Mouse (Mus musculus): ENCODE measurements at regions not wholly inside any gene's neighbourhood (a gene's known extent, or its start where the extent isn't known, plus 50 kb on each side); places are given as distances from the start of the nearest gene placed in this dataset.

DNA sequence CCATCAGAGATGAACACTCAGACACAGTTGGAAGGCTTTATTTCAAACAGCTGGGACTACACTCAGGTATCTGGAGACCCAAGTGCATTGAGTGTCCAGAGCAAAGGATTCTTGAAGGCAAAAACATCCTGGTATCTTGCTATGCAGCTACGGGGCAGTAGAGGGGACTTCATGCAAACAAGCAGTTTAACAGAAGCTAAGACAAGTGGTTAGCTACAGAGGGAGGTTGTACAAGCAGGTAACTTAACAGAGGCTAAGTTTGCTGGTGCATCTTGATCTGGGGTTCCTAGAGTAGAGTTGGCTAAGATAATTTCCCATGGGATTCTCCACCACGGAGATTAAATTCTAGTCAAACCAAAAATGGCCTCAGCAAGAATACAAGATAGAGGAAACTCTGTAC lies 145.5 kb upstream of the Zfp618 start:
- no peaks in the 10 kb centered on the region for H3K9me3 ChIP-seq
- H3K4me1 ChIP-seq: peaks cover 13% of the 10 kb centered on the region; the same call in 1 of the 2 replicates
- 86% methylated on average over 2 of the region's 2 CpGs for WGBS
- no peak overlapping the region for H3K9ac ChIP-seq
- H3K4me2 ChIP-seq (replicated peaks): no peak overlapping the region
- ATAC-seq (ENCODE audit: insufficient number of reproducible peaks, insufficient read depth, low FRiP score, low TSS enrichment): no peak
- H3K27me3 ChIP-seq: no peaks in the 10 kb centered on the region
- H3K27ac ChIP-seq: no peak overlapping the region
- H3K4me3 ChIP-seq: no peak overlapping the region
- H3K36me3 ChIP-seq: no peaks in the 10 kb centered on the region

DNA sequence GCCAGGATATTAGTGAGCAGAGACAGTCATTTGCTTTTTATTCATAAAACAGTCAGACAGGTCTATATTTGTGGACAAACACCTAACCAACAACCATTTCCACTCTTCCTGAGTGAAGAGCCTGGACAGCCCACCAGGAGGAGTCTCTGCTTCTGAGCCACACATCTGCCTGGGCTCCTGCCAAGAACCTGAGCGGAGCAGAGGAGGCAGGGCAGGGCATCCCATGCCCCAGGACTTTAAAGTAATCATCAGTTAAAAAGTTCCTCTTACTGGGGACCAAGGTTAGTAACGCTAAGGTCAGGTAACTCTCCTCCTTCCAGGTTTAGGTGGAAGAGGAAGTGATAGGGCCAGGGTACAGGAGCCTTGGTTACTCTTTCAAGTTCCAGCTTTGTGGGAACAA lies 144.1 kb upstream of the Zfp618 start:
- H3K9ac ChIP-seq: no peak overlapping the region
- H3K9me3 ChIP-seq: no peaks in the 10 kb centered on the region
- H3K36me3 ChIP-seq: no peaks in the 10 kb centered on the region
- no peaks in the 10 kb centered on the region for H3K27me3 ChIP-seq
- H3K4me3 ChIP-seq: no peak overlapping the region
- 68% methylated on average over 2 of the region's 2 CpGs for WGBS
- no peak overlapping the region for H3K4me2 ChIP-seq (replicated peaks)
- no peak overlapping the region for H3K27ac ChIP-seq
- no peak for ATAC-seq (ENCODE audit: insufficient number of reproducible peaks, insufficient read depth, low FRiP score, low TSS enrichment)
- peaks cover 13% of the 10 kb centered on the region; the same call in 1 of the 2 replicates for H3K4me1 ChIP-seq

DNA sequence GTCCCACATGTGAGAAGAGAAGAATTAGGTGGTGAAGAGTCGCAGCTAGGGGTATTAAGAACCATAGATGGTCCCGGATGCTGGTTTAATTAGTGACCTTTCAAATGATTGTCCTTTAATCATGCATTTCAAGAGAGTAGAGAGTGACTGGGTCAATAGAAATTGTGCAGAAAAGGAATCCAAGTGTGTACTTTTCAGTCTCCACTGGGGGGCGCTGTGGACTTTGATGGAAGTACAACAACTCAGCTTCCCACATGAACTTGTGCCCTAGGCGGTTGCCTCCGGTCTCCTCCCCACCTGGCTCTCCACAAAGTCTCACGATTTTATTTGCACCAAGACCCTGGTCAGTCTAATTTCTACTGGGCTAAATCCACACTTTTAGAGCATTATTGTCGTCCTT lies 142.8 kb upstream of the Zfp618 start:
- Histone ChIP-seq H3K9me3 (no peaks in the 10 kb centered on the region), H3K4me1 (peaks cover 13% of the 10 kb centered on the region; the same call in 1 of the 2 replicates), H3K4me2 (replicated peaks) (no peak overlapping the region), H3K4me3 (no peak overlapping the region), H3K9ac (no peak overlapping the region), H3K36me3 (no peaks in the 10 kb centered on the region), H3K27me3 (no peaks in the 10 kb centered on the region), H3K27ac (no peak overlapping the region)
- 44% methylated on average over 7 of the region's 7 CpGs for WGBS
- no peak for ATAC-seq (ENCODE audit: insufficient number of reproducible peaks, insufficient read depth, low FRiP score, low TSS enrichment)

DNA sequence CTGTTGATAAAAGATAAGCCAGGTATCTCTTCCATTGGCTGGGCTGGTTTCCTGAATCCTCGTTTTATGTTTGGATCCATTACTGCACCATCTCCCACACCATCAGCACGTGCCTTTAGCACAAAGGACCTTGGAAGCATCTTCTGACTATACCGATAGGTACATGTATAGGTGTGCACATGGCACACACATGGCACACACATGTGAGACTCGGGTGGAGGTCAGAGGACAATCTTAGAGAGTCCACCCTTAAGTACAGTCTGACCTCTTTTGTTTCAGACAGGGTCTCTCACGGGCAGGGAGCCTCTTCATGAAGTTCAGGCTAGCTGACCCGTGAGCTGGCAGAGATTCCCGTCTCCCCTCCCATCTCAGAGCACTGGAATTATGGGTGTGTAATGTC lies 142.3 kb upstream of the Zfp618 start:
- 72% methylated on average over 7 of the region's 7 CpGs for WGBS
- Histone ChIP-seq H3K9ac (no peak overlapping the region), H3K4me2 (replicated peaks) (no peak overlapping the region), H3K36me3 (no peaks in the 10 kb centered on the region), H3K4me1 (peaks cover 13% of the 10 kb centered on the region; the same call in 1 of the 2 replicates), H3K4me3 (no peak overlapping the region), H3K27ac (no peak overlapping the region), H3K9me3 (no peaks in the 10 kb centered on the region), H3K27me3 (no peaks in the 10 kb centered on the region)
- no peak for ATAC-seq (ENCODE audit: insufficient number of reproducible peaks, insufficient read depth, low FRiP score, low TSS enrichment)

DNA sequence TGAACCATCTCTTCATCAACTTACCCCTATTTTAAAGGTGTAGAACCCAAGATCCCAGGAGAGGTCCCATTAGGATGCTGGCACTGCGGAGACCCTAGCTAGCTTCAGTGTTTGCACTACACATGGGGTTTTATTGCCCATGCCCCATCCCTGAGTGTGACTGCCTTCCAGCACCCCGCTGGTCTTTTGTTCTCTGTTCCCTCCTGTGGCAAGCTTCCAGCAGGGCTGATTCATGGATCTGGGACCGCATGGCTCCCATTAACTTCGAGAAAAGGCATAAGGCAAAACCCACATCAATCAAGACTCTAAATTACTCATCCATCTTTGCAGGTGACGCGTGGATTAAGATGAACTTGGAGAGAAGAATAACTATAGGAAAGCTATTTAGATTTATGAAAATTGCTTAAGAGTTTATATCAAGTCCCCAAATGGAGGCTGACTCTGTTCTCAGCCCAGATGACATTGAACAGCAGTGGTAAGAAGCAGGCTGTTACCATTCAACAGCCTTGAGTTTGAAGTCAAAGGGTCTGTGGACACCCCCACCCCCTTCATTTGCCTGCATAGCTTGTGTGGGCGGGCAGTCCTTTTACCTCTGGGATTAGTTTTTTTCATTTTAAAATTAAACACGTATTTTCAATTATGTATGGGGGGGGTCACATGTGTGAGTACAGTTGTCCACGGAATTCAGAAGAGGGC lies 141.7 kb upstream of the Zfp618 start:
- Histone ChIP-seq H3K9me3 (no peaks in the 10 kb centered on the region), H3K36me3 (no peaks in the 10 kb centered on the region), H3K4me3 (no peak overlapping the region), H3K27me3 (no peaks in the 10 kb centered on the region), H3K27ac (0 out of 2 replicates have a peak overlapping the region, but pooled peaks have one; percentile 66), H3K4me1 (peaks cover 13% of the 10 kb centered on the region; the same call in 1 of the 2 replicates), H3K9ac (no peak overlapping the region), H3K4me2 (replicated peaks) (no peak overlapping the region)
- 0 out of 2 replicates have a peak, but pooled peaks have one; percentile 52 for ATAC-seq (ENCODE audit: insufficient number of reproducible peaks, insufficient read depth, low FRiP score, low TSS enrichment)
- WGBS: 48% methylated on average over 9 of the region's 9 CpGs

DNA sequence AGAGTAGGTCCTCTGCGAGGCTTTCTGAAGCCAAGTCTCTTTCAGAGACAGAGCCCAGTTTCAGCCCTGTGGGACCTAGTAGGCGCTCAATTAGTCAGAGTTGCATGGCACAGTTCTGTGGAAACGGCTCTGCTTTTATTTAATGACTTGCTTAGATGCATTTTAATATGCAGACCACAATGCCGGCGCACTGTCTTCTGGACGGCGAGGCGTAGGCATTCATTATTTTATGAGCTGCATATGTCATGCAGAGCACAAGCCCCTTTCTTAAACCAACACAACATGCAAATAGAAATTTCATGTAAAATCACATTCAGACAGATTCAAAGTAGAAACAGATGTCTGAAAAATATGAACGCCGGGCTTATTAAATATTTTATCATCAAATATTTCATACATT lies 140.8 kb upstream of the Zfp618 start:
- WGBS: 58% methylated on average over 10 of the region's 10 CpGs

DNA sequence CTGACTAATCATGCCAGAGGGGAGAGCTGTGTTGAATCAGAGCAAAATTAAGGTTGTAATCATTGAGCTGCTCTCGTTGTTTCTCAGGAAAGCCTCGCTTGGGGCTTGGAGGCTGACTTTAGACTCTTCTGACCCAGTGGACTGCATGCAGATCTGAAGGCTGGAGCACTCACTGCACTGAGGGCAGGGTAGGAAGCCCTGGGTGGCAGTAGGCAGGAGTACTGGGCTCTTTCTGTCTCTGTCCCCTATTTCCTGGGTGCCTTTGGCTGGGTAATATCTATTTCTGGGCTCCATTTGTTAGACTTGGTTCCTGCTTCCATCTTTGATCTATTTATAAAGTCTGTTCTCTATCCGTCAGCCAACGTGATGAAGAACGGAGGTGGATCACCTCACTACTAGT lies 140.1 kb upstream of the Zfp618 start:
- ATAC-seq (ENCODE audit: insufficient number of reproducible peaks, insufficient read depth, low FRiP score, low TSS enrichment): no peak
- Histone ChIP-seq H3K4me2 (replicated peaks) (no peak overlapping the region), H3K9ac (no peak overlapping the region), H3K9me3 (no peaks in the 10 kb centered on the region), H3K4me3 (no peak overlapping the region), H3K27me3 (no peaks in the 10 kb centered on the region), H3K27ac (peak overlapping the region; percentile 56), H3K4me1 (peaks cover 13% of the 10 kb centered on the region; the same call in 1 of the 2 replicates), H3K36me3 (no peaks in the 10 kb centered on the region)
- 71% methylated on average over 5 of the region's 5 CpGs for WGBS

More for the DNA sequence above, 140.8 kb upstream of the Zfp618 start:
- Histone ChIP-seq H3K27ac (peak overlapping the region; percentile 66; the same call in 1 of the 2 replicates), H3K4me1 (peaks cover 13% of the 10 kb centered on the region; the same call in 1 of the 2 replicates), H3K36me3 (no peaks in the 10 kb centered on the region), H3K4me2 (replicated peaks) (no peak overlapping the region), H3K9me3 (no peaks in the 10 kb centered on the region), H3K27me3 (no peaks in the 10 kb centered on the region), H3K4me3 (no peak overlapping the region), H3K9ac (no peak overlapping the region)
- ATAC-seq (ENCODE audit: insufficient number of reproducible peaks, insufficient read depth, low FRiP score, low TSS enrichment): no peak

DNA sequence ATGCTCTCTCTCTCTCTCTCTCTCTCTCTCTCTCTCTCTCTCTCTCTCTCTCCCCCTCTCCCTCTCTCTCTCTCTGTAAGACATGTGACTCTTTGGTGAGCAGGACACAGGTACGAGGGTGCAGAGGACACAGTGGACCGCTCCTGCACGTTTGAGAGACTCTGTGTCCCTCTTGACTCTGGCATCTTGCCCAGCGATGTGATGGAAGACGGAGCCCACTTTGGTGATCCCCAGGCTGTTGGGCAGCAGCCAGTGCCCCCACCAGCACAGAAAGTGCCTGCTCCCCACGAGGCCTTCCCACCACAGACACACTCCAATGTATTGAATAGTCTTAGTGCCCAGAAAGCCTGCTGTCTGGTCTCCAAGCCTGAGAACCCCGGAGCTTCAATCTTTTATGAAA lies 136.4 kb upstream of the Zfp618 start:
- H3K4me3 ChIP-seq: no peak overlapping the region
- H3K9me3 ChIP-seq: no peaks in the 10 kb centered on the region
- 70% methylated on average over 7 of the region's 7 CpGs for WGBS
- no peak overlapping the region for H3K4me2 ChIP-seq (replicated peaks)
- ATAC-seq (ENCODE audit: insufficient number of reproducible peaks, insufficient read depth, low FRiP score, low TSS enrichment): no peak
- no peak overlapping the region for H3K27ac ChIP-seq
- H3K36me3 ChIP-seq: no peaks in the 10 kb centered on the region
- H3K4me1 ChIP-seq: peaks cover 8% of the 10 kb centered on the region
- no peaks in the 10 kb centered on the region for H3K27me3 ChIP-seq
- H3K9ac ChIP-seq: no peak overlapping the region

DNA sequence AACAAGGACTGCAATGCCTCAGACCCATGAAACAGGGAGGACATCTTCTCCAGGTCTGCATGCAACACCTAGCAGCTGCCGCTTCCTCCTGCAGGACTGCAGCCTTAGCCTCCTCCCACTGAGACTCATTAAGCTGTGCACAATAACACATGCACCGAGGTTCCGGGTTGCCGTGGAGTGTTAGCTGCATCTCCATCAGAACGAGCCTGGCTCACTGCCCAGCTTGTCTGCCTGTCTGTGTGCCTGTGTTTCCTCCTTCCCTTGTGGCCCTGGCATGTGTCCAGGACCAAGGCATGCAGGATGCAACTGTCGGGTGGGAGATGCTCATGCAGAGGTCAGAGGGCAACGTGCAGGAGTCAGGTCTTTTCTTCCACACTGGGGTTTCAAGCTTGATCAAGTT lies 131.4 kb upstream of the Zfp618 start:
- Histone ChIP-seq H3K9me3 (no peaks in the 10 kb centered on the region), H3K36me3 (no peaks in the 10 kb centered on the region), H3K9ac (no peak overlapping the region), H3K4me3 (no peak overlapping the region), H3K4me2 (replicated peaks) (no peak overlapping the region), H3K27me3 (no peaks in the 10 kb centered on the region), H3K27ac (no peak overlapping the region), H3K4me1 (peaks cover 8% of the 10 kb centered on the region)
- 24% methylated on average over 7 of the region's 7 CpGs for WGBS
- peak; percentile 60; the same call in 1 of the 2 replicates for ATAC-seq (ENCODE audit: insufficient number of reproducible peaks, insufficient read depth, low FRiP score, low TSS enrichment)

DNA sequence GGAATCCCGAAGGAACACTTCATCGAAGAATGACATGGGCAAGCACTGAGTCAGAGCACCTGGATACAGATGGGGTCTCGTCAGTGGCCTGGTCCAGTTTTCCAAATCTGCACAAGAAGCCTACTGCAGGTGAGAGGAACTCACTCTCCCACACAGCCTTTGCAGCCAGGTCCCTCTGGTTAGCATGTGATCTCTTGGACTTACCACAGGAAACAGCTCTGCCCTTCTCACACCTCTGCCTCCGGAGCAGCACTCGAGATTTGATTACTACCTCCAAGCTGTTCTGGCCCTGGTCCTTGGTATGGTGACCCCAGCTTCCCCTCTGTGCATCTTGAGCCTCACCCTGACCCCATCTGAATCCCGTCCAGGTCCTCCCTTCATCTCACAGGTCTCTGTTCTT lies 128.5 kb upstream of the Zfp618 start:
- no peak overlapping the region for H3K4me3 ChIP-seq
- no peaks in the 10 kb centered on the region for H3K27me3 ChIP-seq
- no peak for ATAC-seq (ENCODE audit: insufficient number of reproducible peaks, insufficient read depth, low FRiP score, low TSS enrichment)
- no peak overlapping the region for H3K27ac ChIP-seq
- H3K4me1 ChIP-seq: peaks cover 8% of the 10 kb centered on the region
- no peaks in the 10 kb centered on the region for H3K36me3 ChIP-seq
- no peak overlapping the region for H3K4me2 ChIP-seq (replicated peaks)
- WGBS: 63% methylated on average over 6 of the region's 6 CpGs
- no peaks in the 10 kb centered on the region for H3K9me3 ChIP-seq
- H3K9ac ChIP-seq: no peak overlapping the region

DNA sequence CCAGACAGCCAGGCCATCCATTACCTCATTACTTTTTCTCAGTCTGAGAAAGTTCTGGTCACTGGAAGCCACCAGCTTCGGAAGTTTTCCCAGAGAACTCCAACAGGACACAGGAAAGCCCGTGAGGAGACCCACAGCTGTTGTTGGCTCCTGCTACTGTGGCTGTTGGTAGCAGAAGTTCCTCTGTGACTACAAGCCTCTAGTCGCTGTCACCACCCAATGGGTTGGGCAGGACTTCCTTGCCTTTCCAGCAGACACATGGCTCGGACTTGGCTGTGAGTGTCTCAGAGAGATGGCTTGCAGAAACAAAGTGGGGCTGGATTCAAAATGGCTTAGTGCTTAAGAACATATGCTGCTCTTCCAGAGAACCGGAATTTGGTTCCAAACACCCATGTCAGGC lies 114.8 kb upstream of the Zfp618 start:
- Histone ChIP-seq H3K9me3 (no peaks in the 10 kb centered on the region), H3K36me3 (no peaks in the 10 kb centered on the region), H3K9ac (no peak overlapping the region), H3K4me3 (no peak overlapping the region), H3K27ac (no peak overlapping the region), H3K27me3 (no peaks in the 10 kb centered on the region), H3K4me1 (no peaks in the 10 kb centered on the region), H3K4me2 (replicated peaks) (no peak overlapping the region)
- WGBS: 81% methylated on average over 5 of the region's 5 CpGs
- ATAC-seq (ENCODE audit: insufficient number of reproducible peaks, insufficient read depth, low FRiP score, low TSS enrichment): no peak

DNA sequence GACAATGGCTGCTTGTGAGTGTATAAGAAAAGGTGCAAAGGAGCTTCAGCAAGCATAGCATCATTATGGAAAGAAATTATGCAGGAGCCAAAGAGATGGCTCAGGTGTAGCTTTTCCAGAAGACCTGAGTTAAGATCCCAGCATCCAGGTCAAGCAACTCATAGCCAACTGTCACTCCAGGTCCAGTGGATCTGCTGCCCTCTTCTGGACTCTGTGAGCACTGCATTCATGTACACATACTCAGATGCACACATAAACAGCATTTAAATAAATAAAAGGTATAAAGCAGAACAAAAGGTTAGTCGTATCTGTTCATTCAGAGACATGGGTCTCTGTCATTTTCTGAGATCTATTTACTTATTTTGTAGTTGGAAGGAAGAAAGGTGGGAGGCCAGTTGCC lies 112.0 kb upstream of the Zfp618 start:
- ATAC-seq (ENCODE audit: insufficient number of reproducible peaks, insufficient read depth, low FRiP score, low TSS enrichment): no peak

More for the DNA sequence above, 112.0 kb upstream of the Zfp618 start:
- Histone ChIP-seq H3K36me3 (no peaks in the 10 kb centered on the region), H3K9me3 (no peaks in the 10 kb centered on the region), H3K9ac (no peak overlapping the region), H3K4me2 (replicated peaks) (no peak overlapping the region), H3K4me1 (peaks cover 13% of the 10 kb centered on the region; the same call in 1 of the 2 replicates), H3K4me3 (no peak overlapping the region), H3K27ac (no peak overlapping the region), H3K27me3 (no peaks in the 10 kb centered on the region)
- WGBS: 83% methylated on average over 1 of the region's 1 CpGs
